Mouse (Mus musculus): ENCODE measurements around the gene Baz1b.

Baz1b gene

DNA sequence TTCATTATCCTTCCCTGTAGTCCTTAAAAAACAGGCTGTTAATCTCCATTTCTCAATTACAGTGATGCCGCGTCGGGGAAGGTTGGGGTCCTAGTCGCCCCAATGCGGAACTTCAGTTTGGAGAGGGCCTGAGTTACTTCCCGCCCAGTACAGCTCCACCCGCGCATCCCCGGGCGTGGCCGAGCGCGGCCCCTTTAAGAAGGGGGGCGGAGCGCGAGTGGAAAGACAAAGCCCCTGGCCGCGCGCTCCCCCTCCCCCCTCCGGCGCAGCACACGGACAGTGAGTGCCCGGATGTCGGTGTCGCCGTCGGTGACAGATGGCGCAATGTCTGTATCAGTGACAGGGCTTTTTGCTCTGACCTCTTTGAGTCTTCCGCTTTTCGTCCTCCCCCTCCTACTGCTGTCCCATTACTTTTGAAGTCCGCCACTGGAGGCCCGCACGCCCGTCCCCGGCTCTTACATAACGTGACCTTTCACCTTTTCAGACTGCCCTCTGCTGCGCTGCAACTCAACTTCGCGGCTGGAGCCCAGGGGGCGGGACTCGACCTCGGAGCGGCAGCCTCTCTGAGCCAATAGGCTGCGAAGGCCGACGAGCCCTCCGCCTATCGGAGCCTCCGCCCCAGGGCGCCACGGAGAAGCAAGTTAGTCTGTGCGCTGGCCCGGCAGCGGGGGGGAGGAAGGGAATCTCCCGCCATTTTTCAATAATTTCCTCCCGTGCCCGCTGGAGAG, at the start of gene Baz1b:
TSS of gene Baz1b (plus strand) at position 644 of the 728 bp plus-strand sequence.
- DNase-seq (ENCODE audit: low spot score) = peak; percentile 97

DNA sequence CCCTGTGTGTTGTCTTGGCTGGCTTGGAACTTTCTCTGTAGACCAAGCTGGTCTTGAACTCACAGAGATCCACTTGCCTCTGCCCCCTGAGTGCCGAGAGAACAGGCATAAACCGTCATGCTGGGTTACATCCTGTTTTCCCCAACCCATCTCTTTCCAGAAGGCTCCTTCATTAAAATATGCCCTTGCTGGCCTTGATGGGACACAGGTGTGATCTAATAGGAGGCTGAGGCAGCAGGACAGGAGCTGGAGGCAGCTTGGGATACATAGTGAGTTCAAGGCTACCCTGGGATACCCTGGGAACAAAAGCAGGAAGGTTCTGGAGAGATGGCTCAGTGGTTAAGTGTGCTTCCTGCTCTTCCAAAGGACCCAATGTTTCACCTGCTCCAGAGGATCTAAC, 47.2 kb upstream of the Baz1b start:
- DNase-seq (ENCODE audit: low spot score) = no peak

GRCm38 (mm10) chr5:135144469-135144868, 42.6 kb upstream of the Baz1b start:
- no peak for DNase-seq (ENCODE audit: low spot score)

GRCm38 (mm10) chr5:135145532-135145931, 41.5 kb upstream of the Baz1b start:
- DNase-seq (ENCODE audit: low spot score) = no peak

- no peak for DNase-seq (ENCODE audit: low spot score)
Observed at GRCm38 (mm10) chr5:135145955-135146354, 41.1 kb upstream of the Baz1b start.

DNA sequence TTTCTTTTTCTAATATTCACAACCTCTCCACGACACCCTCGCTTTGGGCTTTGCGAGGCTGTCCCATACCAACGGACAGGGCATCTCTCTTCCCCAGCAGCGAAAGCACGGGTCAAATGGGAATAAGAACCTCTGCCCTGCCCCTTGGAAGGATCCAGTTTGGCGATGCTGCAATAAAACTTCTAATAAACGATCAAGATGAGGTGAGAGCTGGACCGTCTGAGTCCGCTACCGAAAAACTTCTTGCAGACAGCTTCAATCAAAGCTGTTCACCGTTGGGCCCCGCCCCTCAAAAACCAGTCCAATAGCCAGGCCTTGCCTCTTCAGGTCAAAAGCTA, 38.4 kb upstream of the Baz1b start:
- no peak for DNase-seq (ENCODE audit: low spot score)

GRCm38 (mm10) chr5:135149053-135149819, 37.8 kb upstream of the Baz1b start, which contains the start of gene Tbl2:
Gene Tbl2 (plus strand): TSS chr5:135149657.
- peak; percentile 95 for DNase-seq (ENCODE audit: low spot score)

GRCm38 (mm10) chr5:135149820-135150178, 37.3 kb upstream of the Baz1b start:
- DNase-seq (ENCODE audit: low spot score) = no peak

DNA sequence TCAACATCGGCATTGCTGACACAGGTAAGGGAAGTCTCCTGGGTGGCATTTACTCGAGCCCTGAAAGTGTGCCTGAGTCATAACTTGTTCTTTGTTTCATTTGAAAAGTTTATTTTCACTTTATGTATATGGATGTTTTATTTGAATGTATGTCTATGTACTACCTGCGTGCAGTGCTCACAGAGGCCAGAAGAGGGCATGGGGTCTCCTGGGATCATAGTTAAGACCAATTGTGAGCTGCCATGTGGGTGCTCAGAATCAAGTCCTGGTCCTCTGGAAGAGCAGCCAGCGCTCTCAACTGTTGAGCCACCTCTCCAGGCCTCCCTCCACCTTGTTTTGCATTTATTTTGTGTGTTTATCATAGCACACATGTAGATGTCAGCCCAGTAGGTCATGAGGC, 30.6 kb upstream of the Baz1b start:
- no peak for DNase-seq (ENCODE audit: low spot score)

DNA sequence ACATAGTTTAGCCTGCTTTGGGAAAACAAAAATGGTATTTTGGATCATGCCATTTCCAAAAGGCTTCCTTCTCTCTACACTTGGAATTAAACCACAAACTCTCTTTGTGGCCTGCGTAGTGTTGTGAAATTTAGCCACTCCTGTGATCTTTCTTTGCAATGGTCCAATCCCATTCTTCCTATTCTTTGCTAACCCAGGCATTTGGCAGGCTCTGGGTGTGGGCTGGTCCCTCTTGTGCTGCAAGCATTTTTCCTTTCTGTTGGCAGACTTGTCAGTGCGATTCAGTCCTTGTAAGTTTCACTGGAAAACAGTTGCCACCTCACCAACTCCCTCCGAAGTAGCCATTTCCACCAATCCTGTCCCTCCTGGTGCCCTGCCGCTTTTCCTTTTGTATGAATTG, 25.8 kb upstream of the Baz1b start:
- DNase-seq (ENCODE audit: low spot score) = no peak

GRCm38 (mm10) chr5:135161650-135162049, 25.4 kb upstream of the Baz1b start:
- no peak for DNase-seq (ENCODE audit: low spot score)

- DNase-seq (ENCODE audit: low spot score) = no peak
Observed at GRCm38 (mm10) chr5:135162361-135162760, 24.7 kb upstream of the Baz1b start.

DNA sequence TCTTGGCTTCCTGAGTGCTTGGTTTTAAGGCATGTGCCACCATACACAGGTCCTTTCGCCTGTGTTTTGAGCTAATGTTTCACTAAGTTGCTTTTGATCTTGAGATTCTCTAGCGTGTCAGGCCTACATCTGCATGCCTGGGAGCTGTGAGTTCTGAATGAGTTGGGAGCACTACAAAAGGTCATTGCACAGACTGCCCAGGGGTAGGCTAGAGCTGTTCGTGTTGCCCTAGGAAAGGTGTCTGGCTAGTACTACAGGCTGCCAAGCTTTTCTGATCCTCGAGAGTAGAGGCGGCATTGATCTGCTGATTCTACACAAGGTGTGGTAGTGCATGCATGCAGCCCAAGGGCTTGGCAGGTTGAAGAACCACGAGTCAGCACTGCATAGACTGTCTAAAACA, 24.2 kb upstream of the Baz1b start:
- no peak for DNase-seq (ENCODE audit: low spot score)

DNA sequence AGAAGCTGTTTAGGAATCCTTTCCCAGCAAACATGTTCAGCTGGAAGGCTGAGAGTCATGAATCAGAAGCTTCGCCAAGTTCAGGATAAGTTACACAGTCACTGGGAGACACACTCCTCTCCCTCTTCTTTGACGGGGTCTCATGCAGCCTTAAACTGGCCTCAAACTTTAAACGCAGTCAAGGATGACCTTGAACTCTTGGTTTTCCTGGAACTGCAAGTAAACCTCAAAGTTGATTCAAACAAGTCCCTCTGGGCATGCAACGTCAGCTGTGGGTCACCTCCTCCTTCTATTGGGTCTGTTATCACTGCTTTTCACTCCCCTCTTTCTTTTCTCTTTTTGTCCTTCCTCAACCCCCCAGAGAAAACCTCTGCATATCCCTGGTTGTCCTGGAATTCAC, 20.2 kb upstream of the Baz1b start:
- DNase-seq (ENCODE audit: low spot score) = no peak

GRCm38 (mm10) chr5:135167469-135167868, 19.6 kb upstream of the Baz1b start:
- DNase-seq (ENCODE audit: low spot score) = no peak

GRCm38 (mm10) chr5:135168063-135169062, 18.7 kb upstream of the Baz1b start, which contains the start of gene Bcl7b:
Gene Bcl7b (plus strand): TSS chr5:135168283.
- peak; percentile 96 for DNase-seq (ENCODE audit: low spot score)

DNA sequence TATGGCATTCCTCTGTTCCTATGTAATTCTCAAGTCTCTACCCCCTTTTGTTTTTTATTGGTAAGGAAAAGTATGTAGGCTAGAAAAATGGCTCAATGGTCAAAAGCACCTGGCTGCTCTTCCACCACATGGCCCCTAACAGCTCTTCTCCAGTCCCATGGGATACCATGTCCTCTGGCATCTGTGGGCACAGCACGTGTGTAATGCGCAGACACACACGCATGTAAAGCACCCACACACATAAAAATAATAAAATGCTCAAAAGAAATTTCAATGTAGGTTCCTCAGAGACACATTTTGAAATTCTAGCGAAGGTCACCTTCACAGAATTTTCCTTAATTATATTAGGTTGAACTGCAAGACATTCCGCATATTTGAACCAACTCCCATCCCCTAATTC, 17.6 kb upstream of the Baz1b start:
- no peak for DNase-seq (ENCODE audit: low spot score)

GRCm38 (mm10) chr5:135171688-135172220, 15.3 kb upstream of the Baz1b start:
- DNase-seq (ENCODE audit: low spot score) = no peak

- DNase-seq (ENCODE audit: low spot score) = no peak
Observed at GRCm38 (mm10) chr5:135172986-135173385, 14.1 kb upstream of the Baz1b start.

DNA sequence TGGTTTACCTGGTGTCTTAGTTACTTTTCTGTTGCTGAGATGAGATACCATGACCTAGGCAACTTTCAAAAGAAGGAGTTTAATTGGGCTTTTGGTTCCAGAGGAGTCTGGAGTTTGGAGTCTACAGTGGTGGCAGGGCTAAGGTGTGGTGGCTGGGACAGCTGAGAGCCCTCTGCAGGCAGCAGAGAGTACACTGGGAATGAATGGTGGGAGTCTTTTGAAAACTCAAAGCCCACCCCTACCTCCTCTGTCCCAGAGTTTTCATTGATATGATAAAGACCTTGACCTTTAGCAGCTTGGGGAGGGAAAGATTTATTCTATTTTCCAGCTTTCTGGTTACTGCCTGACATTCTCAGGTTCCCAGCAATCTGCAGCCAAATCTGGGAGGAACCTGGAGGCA, 12.0 kb upstream of the Baz1b start:
- DNase-seq (ENCODE audit: low spot score) = no peak

GRCm38 (mm10) chr5:135178523-135178922, 8.5 kb upstream of the Baz1b start:
- DNase-seq (ENCODE audit: low spot score) = no peak

DNA sequence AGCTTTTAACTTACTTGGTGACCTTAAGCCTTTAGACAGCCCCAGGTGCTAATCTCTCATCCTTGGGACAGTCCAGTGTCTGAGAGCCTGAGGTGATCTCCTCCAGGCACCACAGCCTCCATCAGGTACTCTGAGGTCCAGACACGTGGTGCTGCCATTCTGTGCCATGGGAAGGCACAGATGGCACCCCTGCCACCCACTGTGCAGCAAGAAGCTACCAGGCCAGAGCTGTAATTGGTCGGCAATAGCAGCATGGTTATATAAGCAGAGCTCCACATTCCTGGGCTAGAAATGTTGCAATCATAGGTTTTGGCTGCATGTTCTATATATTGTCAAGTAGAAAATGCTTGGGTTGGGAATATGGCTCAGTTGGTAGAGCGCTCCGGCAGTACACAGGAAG, 8.1 kb upstream of the Baz1b start:
- peak; percentile 63 for DNase-seq (ENCODE audit: low spot score)

Data from left cerebral cortex, adult 11 months (tissue).